Mouse (Mus musculus) heart, embryonic 13.5 days (tissue): ENCODE measurements at regions not wholly inside any gene's neighbourhood (a gene's known extent, or its start where the extent isn't known, plus 50 kb on each side); places are given as distances from the start of the nearest gene placed in this dataset.

Source experiments
- ATAC-seq: fragments of 200-750 bp; cut with Nextera tagmentation; 2 replicates; pipeline ENCODE4 v1.8.0; 2017; ENCODE audit warnings: moderate TSS enrichment; ENCODE audit not compliant: insufficient number of reproducible peaks, low FRiP score, low TSS enrichment; ENCODE audit errors: extremely low read depth
- H3K27ac ChIP-seq: fragments of 300-500 bp; sonication (generic); replicated peaks from 2 replicates; pipeline ENCODE4 v1.5.1; 2015; ENCODE audit warnings: moderate library complexity, mild to moderate bottlenecking, inconsistent platforms
- H3K27me3 ChIP-seq: fragments of 300-500 bp; sonication (generic); replicated peaks from 2 replicates; pipeline ENCODE4 v1.6.1; 2015; ENCODE audit warnings: mild to moderate bottlenecking, inconsistent platforms
- H3K36me3 ChIP-seq: fragments of 300-500 bp; sonication (generic); 2 replicates; pipeline ENCODE4 v1.6.1; 2015; ENCODE audit warnings: mild to moderate bottlenecking, inconsistent platforms
- H3K4me1 ChIP-seq: fragments of 300-500 bp; sonication (generic); 2 replicates; pipeline ENCODE4 v1.6.1; 2015; ENCODE audit warnings: inconsistent platforms
- H3K4me2 ChIP-seq: fragments of 300-500 bp; sonication (generic); 2 replicates; pipeline ENCODE4 v1.6.1; 2015; ENCODE audit warnings: inconsistent platforms, mild to moderate bottlenecking, moderate library complexity
- H3K4me3 ChIP-seq: fragments of 300-500 bp; sonication (generic); 2 replicates; pipeline ENCODE4 v1.5.1; 2015; ENCODE audit warnings: moderate library complexity, mild to moderate bottlenecking, inconsistent platforms
- H3K9ac ChIP-seq: fragments of 300-500 bp; sonication (generic); 2 replicates; pipeline ENCODE4 v1.6.1; 2015; ENCODE audit warnings: inconsistent platforms, mild to moderate bottlenecking, moderate library complexity
- H3K9me3 ChIP-seq: fragments of 300-500 bp; sonication (generic); 2 replicates; pipeline ENCODE4 v1.6.1; 2016; ENCODE audit warnings: inconsistent platforms
- WGBS: fragments of 180-500 bp; shearing (Covaris S2); methylation state at CpG from one replicate; pipeline ENCODE4 v1.1.7; 2015; ENCODE audit warnings: mixed read lengths; 5-methylcytosine and 5-hydroxymethylcytosine counted together

DNA sequence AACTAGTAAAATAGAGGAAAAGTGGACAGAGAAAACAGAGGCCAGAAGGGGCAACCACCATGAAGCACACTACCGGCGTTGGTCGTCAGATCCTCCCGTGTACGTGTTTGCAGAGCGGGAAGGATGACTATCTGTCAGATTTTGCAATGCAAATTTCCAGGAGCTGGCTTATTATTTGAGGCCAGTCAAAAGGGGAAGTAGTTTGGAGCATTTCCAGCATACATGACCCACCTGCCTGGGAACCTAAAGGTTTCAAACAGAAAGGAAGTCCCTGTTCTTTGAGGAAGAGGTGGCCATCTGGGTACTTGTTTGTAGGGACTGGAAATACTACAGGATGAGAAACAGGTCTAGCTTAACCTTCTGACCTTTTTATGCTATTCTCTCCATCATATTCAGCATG lies 87.0 kb upstream of the Cpeb2 start:
- no peak overlapping the region for H3K27ac ChIP-seq
- no peak for ATAC-seq
- no peak overlapping the region for H3K4me3 ChIP-seq
- H3K36me3 ChIP-seq: no peaks in the 10 kb centered on the region
- no peak overlapping the region for H3K4me2 ChIP-seq
- WGBS: 88% methylated on average over 6 of the region's 6 CpGs
- H3K9ac ChIP-seq: no peak overlapping the region
- H3K9me3 ChIP-seq: no peaks in the 10 kb centered on the region
- peaks cover 4% of the 10 kb centered on the region; the same call in 1 of the 2 replicates for H3K4me1 ChIP-seq
- H3K27me3 ChIP-seq: no peaks in the 10 kb centered on the region

DNA sequence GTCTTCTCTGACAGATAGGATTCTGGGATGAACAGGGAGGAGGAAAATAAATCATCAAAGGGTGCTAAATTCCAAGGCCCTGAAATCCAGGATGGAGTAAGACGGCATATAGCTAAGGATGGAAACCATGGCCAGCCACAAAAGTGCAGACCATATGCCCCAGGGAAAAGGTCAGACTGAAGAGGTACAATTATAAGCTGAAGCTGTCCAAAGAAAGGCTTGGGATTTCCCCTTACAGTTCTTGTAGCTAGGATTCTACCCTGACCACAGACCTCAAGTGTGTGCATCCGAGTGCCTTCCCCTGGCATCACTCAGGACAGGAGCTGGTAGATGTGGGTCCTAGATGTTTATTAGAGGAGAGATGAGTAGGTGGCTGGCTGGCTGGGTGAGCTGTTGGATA lies 86.0 kb upstream of the Cpeb2 start:
- H3K27me3 ChIP-seq: no peaks in the 10 kb centered on the region
- no peak overlapping the region for H3K27ac ChIP-seq
- WGBS: 57% methylated on average over 2 of the region's 2 CpGs
- peaks cover 4% of the 10 kb centered on the region; the same call in 1 of the 2 replicates for H3K4me1 ChIP-seq
- ATAC-seq: no peak
- H3K9ac ChIP-seq: no peak overlapping the region
- no peak overlapping the region for H3K4me3 ChIP-seq
- no peak overlapping the region for H3K4me2 ChIP-seq
- H3K9me3 ChIP-seq: no peaks in the 10 kb centered on the region
- no peaks in the 10 kb centered on the region for H3K36me3 ChIP-seq

DNA sequence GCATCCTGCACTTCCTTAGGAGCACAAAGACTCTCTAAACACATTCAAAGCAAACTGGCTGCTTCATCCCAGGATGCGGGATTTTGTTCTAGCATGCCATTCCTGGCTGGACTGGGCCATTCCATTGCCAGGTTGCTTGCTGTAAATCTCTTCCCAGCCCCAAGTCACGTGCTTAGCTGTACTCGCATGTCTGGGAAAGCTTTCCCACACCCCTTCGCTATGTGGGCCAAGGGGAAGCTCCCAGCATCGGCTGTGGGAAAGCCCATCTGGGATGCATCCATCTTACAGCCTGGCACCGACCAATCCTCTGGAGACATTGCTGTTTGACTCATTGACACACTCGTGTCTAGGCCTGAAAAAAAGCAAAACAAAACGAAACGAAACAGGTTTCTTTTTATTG lies 84.5 kb upstream of the Cpeb2 start:
- no peak for ATAC-seq
- peaks cover 12% of the 10 kb centered on the region for H3K4me1 ChIP-seq
- H3K4me2 ChIP-seq: no peak overlapping the region
- H3K9ac ChIP-seq: no peak overlapping the region
- no peak overlapping the region for H3K27ac ChIP-seq
- WGBS: 52% methylated on average over 9 of the region's 9 CpGs
- no peaks in the 10 kb centered on the region for H3K36me3 ChIP-seq
- H3K9me3 ChIP-seq: no peaks in the 10 kb centered on the region
- no peaks in the 10 kb centered on the region for H3K27me3 ChIP-seq
- H3K4me3 ChIP-seq: no peak overlapping the region

DNA sequence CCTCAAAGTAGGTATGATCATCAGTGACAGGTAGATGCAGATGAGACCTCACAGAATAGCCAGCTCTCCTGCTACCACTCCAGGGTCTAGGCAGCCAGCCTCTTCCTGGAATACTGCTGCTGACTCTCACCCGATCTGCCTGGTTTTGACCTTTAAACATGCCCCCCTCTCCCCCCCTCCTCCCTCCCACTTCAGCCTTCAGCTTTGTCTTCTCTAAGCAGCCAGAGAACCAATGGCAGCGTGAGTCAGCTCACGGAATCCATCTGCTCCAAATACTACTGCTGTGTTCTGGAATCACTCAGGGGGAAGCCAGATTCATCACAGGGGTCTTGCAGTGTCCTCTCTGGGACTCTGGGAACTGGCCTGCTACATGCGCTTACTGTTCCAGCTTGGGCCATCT lies 83.4 kb upstream of the Cpeb2 start:
- Histone ChIP-seq H3K27ac (no peak overlapping the region), H3K36me3 (no peaks in the 10 kb centered on the region), H3K9ac (no peak overlapping the region), H3K4me1 (peaks cover 12% of the 10 kb centered on the region), H3K27me3 (no peaks in the 10 kb centered on the region), H3K4me2 (no peak overlapping the region), H3K9me3 (no peaks in the 10 kb centered on the region), H3K4me3 (no peak overlapping the region)
- WGBS: 34% methylated on average over 4 of the region's 4 CpGs
- ATAC-seq: no peak

DNA sequence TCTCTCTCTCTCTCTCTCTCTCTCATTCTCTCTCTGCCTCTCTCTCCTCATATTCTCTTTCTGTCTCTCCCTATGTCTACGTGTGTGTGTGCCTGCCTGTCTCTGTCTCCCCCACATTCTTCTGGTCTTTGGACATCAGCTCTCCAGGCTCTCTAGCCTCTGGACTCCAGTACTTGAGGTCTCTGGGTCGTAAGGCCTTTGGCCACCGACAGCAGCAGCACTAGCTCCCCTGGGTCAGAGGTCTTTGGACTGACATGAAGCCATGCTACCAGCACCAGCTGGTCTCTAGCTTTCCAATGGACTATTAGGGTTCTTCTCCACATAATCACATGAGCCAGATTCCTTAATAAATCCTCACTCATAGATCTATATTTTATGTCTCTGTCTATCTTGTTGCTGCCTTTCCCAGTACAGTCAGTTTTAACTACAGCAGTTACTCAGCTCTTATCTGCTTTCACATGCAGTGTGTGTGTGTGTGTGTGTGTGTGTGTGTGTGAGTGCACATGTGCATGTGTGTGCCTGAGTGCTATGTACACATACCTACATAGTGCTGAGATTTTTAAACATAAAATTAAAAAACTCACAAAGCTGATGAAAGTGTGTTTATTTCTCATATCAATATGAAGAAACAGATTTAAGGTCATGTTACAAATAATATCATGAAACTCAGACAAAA lies 81.7 kb upstream of the Cpeb2 start:
- Histone ChIP-seq H3K4me1 (peaks cover 12% of the 10 kb centered on the region), H3K36me3 (no peaks in the 10 kb centered on the region), H3K9me3 (no peaks in the 10 kb centered on the region), H3K27ac (no peak overlapping the region), H3K4me3 (no peak overlapping the region), H3K4me2 (no peak overlapping the region), H3K9ac (no peak overlapping the region), H3K27me3 (no peaks in the 10 kb centered on the region)
- WGBS: 58% methylated on average over 3 of the region's 3 CpGs
- ATAC-seq: no peak

DNA sequence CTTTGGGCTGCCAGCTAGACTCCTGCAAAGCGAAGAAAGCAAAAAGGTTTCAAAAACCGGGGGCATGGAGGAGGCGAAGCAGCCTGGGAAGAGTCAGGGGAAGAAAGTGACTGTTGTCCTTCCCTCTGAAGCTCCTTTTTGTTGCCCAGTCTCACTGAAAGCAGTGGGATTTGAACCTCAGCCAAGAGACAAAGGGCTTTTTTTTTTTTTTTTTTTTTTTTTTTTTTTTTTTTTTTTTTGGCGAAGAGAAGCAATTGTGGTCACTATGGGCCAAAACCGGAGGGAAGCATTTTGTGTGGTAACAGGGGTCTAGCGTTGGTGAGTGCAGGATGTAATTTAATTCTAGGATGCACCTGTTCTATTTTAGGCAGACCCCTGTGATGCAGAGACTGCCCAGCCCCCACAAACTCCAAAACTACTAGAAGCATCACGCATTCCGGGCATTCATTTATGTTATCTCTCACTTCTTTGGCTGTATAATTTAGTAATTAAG lies 80.8 kb upstream of the Cpeb2 start:
- no peak overlapping the region for H3K27ac ChIP-seq
- no peaks in the 10 kb centered on the region for H3K27me3 ChIP-seq
- ATAC-seq: no peak
- no peaks in the 10 kb centered on the region for H3K36me3 ChIP-seq
- peaks cover 12% of the 10 kb centered on the region for H3K4me1 ChIP-seq
- H3K9me3 ChIP-seq: no peaks in the 10 kb centered on the region
- WGBS: 39% methylated on average over 8 of the region's 8 CpGs
- no peak overlapping the region for H3K4me2 ChIP-seq
- no peak overlapping the region for H3K9ac ChIP-seq
- H3K4me3 ChIP-seq: no peak overlapping the region

DNA sequence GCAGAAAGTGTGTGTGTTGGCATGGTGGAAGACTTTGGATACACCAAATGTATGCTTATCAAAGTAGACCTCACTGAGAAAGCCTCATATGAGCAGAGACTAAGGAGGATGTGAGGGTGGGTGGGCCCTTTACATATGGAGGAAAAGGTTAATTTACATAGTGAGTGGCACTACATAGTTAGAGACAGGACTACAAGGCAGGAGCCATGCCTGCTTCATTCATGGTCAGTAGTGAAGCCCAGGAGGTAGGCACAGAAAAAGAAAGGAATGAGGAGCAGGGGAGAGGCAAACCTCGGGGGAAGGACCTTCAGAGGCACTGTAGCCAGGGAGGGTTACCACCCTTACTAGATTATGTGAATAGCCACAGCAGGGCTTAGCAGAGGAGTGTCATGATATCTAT lies 80.1 kb upstream of the Cpeb2 start:
- Histone ChIP-seq H3K4me1 (peaks cover 12% of the 10 kb centered on the region), H3K9me3 (no peaks in the 10 kb centered on the region), H3K27me3 (no peaks in the 10 kb centered on the region), H3K36me3 (no peaks in the 10 kb centered on the region), H3K27ac (no peak overlapping the region), H3K4me2 (no peak overlapping the region), H3K4me3 (no peak overlapping the region), H3K9ac (no peak overlapping the region)
- no peak for ATAC-seq
- 50% methylated on average over 1 of the region's 1 CpGs for WGBS

DNA sequence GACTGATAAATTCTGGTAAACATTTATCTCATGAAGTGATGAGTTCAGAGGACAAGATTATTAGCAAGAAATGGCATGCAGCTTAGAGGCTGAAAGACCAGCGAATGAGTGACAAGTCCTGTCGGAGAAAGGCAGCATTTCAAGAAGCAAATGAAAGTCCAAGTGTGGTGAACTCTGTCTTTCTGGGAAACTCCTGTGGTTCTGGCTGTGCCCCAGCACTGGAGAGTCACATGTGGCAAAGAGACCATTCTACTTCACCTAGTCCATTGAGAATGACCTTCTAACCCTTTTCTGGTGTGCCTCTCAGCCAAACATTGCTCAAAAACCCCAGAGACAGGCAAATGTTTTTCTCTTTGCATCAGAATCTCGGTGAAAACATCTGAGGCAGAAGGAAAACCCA lies 76.2 kb upstream of the Cpeb2 start:
- peaks cover 8% of the 10 kb centered on the region for H3K4me1 ChIP-seq
- no peak overlapping the region for H3K4me2 ChIP-seq
- H3K27ac ChIP-seq: no peak overlapping the region
- no peak overlapping the region for H3K4me3 ChIP-seq
- H3K9me3 ChIP-seq: no peaks in the 10 kb centered on the region
- H3K36me3 ChIP-seq: no peaks in the 10 kb centered on the region
- no peak for ATAC-seq
- no peaks in the 10 kb centered on the region for H3K27me3 ChIP-seq
- 82% methylated on average over 3 of the region's 3 CpGs for WGBS
- H3K9ac ChIP-seq: no peak overlapping the region

DNA sequence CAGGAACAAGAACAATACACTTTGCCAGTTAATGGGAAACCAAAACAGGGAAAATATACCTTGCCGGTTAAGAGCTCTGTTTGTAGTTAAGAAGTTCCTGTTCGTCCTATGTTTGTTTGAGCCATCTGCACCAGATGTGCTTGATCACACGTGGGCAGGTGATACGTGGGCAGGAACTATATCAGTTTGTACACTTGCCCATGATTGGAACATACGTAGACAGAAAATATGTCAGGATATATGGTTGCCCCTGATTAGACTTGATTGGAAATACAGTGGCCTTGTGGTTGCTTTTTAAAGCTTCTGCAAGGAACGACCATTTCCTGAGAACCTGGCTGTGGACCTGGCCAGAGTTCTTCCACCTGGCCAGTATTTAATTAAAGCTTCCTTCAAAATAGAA lies 72.8 kb upstream of the Cpeb2 start:
- H3K27ac ChIP-seq: no peak overlapping the region
- H3K36me3 ChIP-seq: no peaks in the 10 kb centered on the region
- 68% methylated on average over 6 of the region's 6 CpGs for WGBS
- H3K9ac ChIP-seq: no peak overlapping the region
- no peak for ATAC-seq
- H3K4me2 ChIP-seq: no peak overlapping the region
- no peaks in the 10 kb centered on the region for H3K9me3 ChIP-seq
- no peaks in the 10 kb centered on the region for H3K27me3 ChIP-seq
- no peak overlapping the region for H3K4me3 ChIP-seq
- H3K4me1 ChIP-seq: no peaks in the 10 kb centered on the region

DNA sequence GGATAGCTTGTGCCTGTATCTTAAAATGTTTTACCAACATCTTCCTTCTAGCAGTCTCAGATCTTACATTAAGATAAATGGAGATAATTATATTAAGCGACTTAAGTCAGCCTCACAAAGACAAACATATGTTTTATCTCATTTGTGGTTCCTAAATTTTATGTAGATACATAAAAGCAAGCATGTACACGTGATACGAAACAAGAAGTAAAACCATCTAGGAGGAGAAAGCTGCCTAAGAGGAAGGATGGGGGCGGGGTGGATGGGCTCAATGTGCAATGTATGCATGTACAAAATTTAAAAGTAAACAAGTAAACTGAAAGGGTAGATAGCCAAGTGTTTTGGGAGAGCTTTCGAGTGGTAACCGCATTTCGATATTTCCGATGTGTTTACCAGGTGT lies 51.5 kb upstream of the Cpeb2 start:
- WGBS: 81% methylated on average over 8 of the region's 8 CpGs
- Histone ChIP-seq H3K27me3 (no peaks in the 10 kb centered on the region), H3K27ac (no peak overlapping the region), H3K9me3 (no peaks in the 10 kb centered on the region), H3K4me2 (no peak overlapping the region), H3K4me3 (no peak overlapping the region), H3K4me1 (0 out of 2 replicates have a peak, but pooled peaks cover under 1% of the 10 kb centered on the region), H3K36me3 (no peaks in the 10 kb centered on the region), H3K9ac (no peak overlapping the region)
- no peak for ATAC-seq
